Mouse (Mus musculus) granulocyte monocyte progenitor cell, adult 5-6 weeks (primary cell): ENCODE measurements at regions not wholly inside any gene's neighbourhood (a gene's known extent, or its start where the extent isn't known, plus 50 kb on each side); places are given as distances from the start of the nearest gene placed in this dataset.
"Not testable (repeated sequence)": the region's sequence is repeated elsewhere in the genome, so short reads cannot be mapped to it uniquely, and the experiment has no call there.

Source experiments
- ATAC-seq: replicated peaks from 2 replicates; pipeline ENCODE4 v1.8.0; 2016; ENCODE audit warnings: mild to moderate bottlenecking, moderate TSS enrichment, inconsistent platforms; ENCODE audit not compliant: poor library complexity, severe bottlenecking

DNA sequence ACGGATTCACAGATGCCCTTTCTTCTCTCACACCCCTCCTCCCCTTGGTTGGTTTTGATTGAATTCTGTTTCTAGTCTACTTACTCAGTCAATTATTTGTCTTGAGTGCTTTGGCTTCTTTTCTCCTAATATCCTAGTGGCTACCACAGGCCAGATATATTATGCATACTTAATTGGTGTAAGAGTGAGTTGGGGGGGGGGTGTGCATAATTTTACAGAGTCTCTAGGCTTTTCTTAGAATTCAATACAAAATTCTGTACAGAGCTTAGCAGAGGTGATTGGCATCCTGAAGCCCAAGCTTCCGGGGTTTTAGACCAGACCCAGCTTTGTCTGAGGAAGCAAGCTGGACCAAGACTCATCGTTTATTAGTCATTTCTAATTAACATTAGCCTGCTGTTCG is 76.7 kb upstream of the Atxn1 start:
- no peak for ATAC-seq

DNA sequence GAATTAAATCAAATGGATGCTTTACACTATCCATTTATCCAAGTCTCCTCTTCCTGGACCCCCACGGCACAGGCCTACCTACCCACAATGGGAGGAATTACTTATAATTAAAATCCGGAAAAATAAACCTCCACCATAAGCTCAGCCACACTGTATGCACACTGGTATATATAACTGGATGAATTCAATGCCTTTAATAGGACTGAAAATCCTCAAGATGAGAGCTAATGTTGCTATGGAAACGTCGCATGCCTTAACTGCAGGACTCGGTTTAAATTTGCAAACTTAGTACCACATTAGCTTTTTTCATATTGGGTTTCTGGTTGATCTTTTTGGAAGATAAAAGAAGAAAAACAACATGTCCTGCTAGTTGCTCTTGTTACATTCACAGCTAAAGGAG is 75.3 kb upstream of the Atxn1 start:
- no peak for ATAC-seq

DNA sequence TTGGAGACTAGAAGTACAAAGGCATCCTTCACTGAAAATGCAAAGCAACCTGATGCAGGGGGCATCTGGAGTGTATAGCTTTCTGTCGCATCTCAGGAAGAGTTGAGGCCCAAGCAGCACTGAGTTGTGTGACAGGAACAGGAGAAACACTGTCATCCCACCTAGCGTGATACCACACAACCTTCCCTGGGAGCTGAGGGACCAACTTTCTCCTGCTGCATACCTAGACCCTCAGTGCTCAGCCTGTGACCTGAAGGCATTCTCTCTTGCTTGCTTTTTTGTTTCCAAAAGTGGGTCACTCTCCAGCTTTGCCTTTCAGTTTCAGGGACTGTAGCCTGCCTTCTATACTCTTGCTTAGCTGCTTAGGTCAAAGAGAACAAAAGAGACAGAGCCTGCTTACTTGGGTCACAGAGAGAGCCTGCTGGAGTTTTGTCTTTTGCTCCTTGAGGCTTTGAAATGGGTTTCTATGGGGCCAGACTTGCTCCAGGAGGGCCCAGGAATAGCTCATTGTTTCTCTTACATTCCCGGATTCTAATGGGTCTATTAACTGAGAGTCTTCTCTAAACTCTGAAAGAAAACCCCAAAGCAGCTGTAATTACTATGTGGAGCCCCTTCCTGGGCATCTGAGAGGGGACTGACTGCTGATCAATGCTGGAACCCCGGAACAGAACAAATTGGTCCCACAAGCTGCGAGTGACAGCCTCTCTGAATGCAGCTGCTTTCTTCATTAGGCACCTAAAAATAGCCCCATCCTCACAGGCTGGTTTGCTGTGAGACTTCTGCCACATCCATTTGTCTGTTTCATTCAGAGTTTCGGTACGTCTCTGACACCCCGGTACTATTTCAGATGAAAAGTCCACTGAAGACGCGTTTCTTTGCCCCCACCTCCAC is 73.9 kb upstream of the Atxn1 start:
- ATAC-seq, result no peak

DNA sequence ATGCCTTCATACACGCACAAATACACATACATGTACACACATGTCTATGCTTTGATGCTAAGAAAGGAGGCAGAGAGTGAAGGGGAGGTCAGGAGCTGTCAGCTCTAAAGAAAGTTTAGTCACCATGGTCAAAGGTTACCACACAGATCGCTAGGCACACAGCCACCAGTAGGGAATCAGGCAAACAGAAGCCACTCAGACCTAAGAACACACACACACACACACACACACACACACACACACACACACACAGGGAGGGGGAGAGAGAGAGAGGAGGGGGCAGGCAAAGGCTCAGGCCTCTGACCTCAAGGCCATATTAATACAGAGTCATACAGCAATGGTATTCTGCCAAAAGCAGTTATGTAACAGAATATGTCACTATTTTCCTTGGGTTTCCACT is 67.5 kb upstream of the Atxn1 start:
- ATAC-seq, result no peak

DNA sequence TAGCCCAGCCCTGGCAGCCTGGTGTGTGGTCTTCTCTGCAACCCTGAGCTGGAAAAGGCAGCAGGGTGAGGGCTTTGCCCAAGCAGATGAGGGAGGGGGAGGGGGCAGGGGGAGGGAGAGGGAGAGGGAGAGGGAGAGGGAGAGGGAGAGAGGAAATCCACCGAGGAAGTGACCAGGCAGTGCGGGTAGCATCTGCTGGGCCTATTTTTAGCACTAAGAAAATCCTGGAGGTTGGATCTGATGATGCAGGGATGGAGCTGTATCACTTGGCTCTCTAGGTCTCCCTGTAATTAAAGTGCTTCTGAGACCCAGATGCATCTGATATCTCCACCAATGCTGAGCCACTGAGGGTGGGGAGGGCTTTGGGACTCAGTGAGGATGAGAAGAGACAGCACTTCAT is 61.2 kb upstream of the Atxn1 start:
- ATAC-seq, result no peak

DNA sequence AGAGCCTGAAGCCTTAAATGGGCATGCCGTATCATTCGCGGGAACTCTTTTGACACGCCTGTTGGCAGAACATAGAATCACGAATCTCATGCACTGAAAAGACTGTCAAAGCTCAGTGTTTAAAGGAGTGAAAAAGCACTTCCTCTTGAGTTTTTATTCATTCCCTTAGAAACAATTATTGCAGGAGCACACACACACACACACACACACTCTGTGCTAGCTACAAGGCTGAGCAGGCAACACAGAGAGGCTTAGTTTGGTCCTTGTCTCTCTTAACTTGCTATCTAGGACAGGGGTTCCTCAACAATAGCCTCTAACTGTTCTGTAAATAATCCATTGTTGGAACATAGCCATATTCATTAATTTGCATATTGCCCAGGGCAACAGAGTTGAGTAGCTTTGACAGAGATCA is 58.8 kb upstream of the Atxn1 start:
- no peak for ATAC-seq

DNA sequence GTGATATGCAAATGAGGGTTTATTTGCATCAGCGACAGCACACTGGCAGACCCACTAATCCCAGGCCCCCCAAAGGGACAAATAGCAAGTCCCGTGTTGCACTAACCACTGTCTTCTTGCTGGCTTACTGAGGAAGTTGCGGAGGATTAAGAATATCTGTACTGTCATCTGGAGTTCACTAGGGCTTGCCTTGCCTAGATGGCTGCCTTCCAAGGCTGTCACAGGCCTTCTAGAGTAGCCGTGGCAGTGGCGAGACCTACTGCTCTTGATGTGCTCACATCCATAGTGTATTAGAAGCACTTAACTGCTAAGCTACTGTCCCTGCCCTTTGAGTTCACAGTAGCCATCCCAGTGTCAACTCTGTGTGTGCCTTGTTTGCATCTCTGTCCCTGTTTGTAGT is 58.4 kb upstream of the Atxn1 start:
- ATAC-seq, result no peak

DNA sequence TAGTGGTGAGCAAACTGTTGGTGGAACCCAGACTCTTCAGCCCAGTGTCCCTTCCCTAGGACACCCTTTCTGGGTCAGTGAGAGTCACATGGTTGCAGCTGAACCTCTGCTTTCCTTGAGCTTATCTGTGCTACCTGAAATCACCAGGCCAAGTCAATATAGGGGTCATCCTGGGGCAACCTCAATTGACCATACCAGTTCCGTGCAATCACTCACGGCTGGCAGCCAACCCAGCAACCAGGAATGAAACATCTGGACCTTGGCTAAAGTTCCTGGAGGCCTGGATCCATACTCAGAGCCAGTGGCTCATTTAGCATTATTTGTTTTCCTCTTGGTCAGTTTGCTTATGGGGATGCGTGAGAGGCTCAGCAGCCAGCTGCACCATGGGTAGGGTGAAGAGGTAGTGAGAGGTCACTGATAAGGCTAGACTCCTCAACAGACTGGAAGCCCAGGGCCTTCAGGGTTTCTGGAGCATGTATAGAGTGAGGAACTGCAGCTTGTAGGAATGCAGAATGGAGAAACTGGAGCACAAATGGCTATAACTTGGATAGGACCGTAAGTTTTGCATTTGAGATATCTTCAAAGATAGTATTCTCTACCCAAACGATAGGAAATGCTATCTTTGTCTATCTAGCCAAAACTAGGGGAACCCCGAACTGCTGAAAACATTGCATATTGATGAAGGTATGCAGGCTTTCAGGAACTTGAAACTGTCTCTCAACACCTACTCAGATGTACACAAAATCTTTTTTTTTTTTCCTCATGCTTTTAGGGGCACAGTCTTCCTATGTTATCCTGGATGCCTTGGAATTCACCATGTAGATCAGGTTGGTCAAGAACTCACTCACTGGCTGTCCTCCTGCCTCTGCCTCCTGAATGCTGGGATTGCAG is 56.4 kb upstream of the Atxn1 start:
- ATAC-seq, result no peak

DNA sequence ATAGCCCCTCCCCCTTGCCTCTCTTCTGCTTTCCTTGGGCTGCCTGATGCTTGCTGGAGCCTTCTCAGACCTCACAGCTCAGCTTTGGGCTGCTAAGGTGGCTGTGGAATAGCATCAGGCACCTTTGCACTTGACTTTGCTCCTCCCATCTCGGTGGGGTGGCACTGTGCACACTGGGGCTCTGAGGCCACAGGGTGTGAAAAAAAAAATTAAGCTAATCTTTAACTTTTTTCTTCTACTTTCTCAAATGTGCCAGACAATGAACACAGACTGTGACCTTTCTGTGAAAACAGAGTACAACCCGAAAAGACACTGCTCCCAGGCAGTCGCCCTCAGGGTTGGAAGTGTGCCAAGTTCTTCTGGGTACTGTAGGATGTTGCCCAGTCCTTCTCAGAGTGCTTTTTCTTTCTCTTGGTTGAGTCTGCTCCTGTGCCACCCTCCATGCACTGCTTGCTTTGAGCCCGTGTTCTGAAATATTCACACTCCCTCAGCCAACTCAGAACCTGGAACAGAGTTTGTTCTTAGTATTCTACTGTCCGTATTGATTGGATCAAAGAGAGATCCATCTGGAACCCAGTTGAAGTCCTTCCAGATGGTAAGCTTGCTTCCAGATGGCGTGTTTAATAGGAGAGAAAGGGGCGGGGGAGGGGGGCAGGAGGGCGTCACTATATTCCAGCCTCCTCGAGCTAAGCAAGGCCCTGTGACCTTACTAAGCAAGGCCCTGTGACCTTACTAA is 54.8 kb upstream of the Atxn1 start:
- no peak for ATAC-seq

DNA sequence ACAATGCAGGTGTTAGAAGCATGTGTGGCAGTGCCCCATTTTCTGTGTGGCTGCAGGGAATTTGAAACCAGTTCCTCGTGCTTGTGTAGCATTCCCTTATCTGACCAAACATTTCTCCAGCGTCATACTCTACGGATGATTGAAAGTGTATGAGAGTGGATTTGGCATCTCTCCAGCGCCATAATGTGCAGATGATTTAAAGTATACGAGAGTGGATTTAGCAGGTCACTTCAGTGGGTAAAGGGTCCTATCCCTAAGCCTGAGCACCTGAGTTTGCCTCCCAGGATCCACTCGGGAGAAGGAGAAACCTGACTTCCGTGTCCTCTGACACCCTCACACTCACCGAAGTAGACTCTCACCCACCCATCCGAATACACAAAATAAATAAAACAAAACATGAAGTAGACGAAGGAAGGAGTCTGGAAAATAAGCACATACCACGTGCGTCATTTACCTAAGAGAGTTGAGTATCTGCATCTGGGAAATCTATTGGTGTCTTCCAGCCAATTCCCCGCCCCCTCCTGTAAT is 54.2 kb upstream of the Atxn1 start:
- no peak for ATAC-seq

DNA sequence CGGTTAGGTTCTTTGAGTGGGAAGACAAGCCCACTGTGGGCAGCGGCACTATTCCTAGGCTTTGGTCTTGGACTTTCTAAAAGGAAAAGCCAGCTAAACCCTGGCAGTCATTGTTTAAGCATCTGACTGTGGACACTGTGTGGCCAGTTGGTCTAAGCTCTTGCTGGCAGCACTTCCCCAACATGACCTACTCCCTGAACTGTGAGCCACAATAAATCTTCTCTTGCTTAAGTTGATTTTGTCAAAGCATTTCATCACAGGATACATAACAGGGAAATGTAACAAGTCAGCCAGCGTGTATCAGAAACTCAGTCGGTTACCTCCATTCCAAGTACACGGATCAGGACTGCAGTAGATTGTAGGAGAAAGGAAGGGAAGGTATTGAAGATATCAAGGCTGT is 52.9 kb upstream of the Atxn1 start:
- no peak for ATAC-seq

DNA sequence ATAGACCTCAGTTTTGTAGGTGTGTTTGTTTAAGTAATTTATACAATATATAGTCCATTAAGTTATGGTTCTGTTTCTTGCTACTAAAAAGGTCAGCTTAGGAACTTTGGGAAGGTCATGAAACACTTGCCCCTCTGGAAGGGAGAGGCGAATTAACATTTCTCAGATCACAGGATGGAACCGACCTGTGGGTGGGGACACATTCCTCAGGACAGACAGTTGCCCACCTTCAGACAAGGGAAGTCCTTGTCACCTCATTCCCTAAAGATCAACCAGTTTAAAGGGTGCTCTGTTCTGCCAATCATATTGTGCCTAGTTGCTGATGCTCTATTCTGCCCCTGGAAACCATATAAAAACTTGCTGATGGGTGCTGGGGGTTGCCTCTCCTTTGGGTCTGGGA is 52.2 kb upstream of the Atxn1 start:
- ATAC-seq, result not testable (repeated sequence)

DNA sequence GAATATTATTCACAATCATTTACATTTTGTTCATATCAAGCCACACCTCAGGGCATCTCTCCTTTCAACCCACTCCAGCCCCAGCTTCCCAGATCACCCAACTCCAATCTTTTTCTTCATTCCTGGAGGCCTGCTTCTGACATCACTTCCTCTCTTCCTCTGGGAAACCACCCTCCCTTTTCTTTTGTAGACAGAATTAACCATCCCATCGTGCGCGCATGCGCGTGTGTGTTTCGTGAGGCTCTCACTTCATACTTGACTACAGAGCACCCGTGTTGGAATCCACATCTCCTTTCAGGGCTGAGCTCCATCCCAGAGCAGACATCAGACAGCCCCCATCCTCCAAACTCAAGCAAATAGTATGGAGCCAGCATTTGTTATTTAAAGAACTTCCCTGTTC is 50.4 kb upstream of the Atxn1 start:
- no peak for ATAC-seq

DNA sequence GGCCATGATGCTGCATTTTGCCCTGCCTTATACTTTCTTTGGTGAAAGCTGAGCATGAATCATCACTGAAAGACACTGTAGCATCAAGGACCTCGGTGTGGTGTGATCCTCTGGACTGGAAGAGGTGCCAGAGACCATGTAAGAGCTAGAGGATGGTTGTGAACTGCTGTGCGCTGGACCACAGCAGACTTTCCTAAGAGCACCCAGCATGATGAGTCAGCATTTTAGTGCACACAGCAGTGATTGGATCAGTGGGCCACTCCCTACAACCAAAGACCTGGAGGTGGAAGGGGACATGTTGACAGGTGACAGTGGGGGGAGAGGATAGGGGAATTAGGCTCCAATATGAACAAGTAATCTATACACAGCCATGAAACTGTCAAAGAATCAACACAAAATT is 49.8 kb upstream of the Atxn1 start:
- no peak for ATAC-seq
